Mouse (Mus musculus): ENCODE results near the gene Mical3.

GRCm38 (mm10) chr6:121108075-121108474, 22.7 kb downstream of the Mical3 start:
- TF ChIP-seq GATA1 (IDR thresholded peaks at IDR 0.05; ENCODE audit: borderline replicate concordance, low read length) (no peak), FLI1 (IDR thresholded peaks at IDR 0.05; ENCODE audit: low read length) (no peak)
